Mouse (Mus musculus): ENCODE data around the gene Gm20388.

- TF ChIP-seq HCFC1 (IDR thresholded peaks at IDR 0.05; ENCODE audit: borderline replicate concordance, insufficient read depth, low read length) (no peak), ZC3H11A (IDR thresholded peaks at IDR 0.05; ENCODE audit: borderline replicate concordance, low read depth, low read length) (no peak)
Observed at GRCm38 (mm10) chr8:122311115-122311514, 2400.5 kb downstream of the Gm20388 start.
